Mouse (Mus musculus): Measurements from ENCODE around the gene Zyg11b. TPM values are rescaled to one million over a fixed set of nuclear protein-coding genes. Genes with fewer than 3 reads are reported as not detected.

Gene Zyg11b
- polyA plus RNA-seq, 1 experiment from 2014 or later: 14.0 TPM

DNA sequence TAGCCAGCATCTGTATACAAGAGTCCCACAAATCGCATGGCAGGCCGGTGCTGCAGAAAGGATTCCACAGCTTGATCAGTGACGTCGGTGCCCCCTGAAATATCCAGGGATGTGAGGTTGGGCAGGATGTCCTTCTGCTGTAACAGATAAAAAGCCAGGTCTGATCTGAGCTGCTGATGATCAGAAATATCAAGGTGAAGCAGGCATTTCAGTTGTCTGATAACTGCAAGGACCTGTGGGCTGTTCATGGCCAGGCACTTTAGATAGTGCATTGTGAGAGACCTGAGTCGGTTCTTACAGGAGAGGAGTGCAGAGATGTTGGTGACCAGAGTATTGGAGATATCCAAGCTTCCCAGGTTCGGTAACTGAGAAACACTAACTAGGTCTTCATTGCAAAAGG, 96.3 kb downstream of the Zyg11b start:
- ATAC-seq (replicated peaks; ENCODE audit: insufficient number of reproducible peaks, low FRiP score, low TSS enrichment, low read depth) (no peak), DNase-seq (ENCODE audit: low spot score) (no peak)
- Histone ChIP-seq H3K36me3 (replicated peaks; ENCODE audit: control insufficient read depth, insufficient read depth, low read depth, low read length) (no peaks in the 10 kb centered on the region), H3K4me3 (ENCODE audit: low read depth, low read length) (no peak overlapping the region), H3K4me2 (ENCODE audit: low read depth, low read length) (no peak overlapping the region), H3K4me1 (ENCODE audit: control insufficient read depth, insufficient read depth, low read length) (no peaks in the 10 kb centered on the region), H3K27ac (replicated peaks; ENCODE audit: low read depth, low read length) (no peak overlapping the region), H3K27me3 (ENCODE audit: control insufficient read depth, insufficient read depth, low read length) (no peaks in the 10 kb centered on the region), H3K9ac (replicated peaks; ENCODE audit: low read length) (no peak overlapping the region), H3K9me3 (replicated peaks; ENCODE audit: control insufficient read depth, low read length) (no peaks in the 10 kb centered on the region)
- 90% methylated on average over 6 of the region's 6 CpGs for WGBS

DNA sequence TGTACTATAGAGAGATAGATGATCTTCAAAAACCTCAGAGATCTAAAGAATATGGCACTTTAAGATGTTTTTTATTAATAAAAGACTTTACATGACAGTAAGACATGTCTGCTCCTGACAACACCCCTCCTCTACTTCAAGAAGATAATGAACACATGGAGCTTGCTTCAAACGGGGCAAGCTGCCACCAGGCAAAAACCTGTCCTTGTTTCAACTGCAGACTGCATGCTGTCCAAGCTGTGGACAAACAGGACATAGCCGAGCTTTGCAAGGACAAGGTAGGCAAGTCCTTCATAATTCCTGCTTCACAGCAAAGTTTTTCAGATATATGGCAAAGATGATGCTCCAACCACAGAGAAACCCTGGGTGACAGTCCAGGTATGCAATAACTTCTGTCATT, 101.7 kb downstream of the Zyg11b start:
- Histone ChIP-seq H3K4me1 (ENCODE audit: control insufficient read depth, insufficient read depth, low read length) (no peaks in the 10 kb centered on the region), H3K27ac (replicated peaks; ENCODE audit: low read depth, low read length) (no peak overlapping the region), H3K4me3 (ENCODE audit: low read depth, low read length) (no peak overlapping the region), H3K4me2 (ENCODE audit: low read depth, low read length) (no peak overlapping the region), H3K36me3 (replicated peaks; ENCODE audit: control insufficient read depth, insufficient read depth, low read depth, low read length) (no peaks in the 10 kb centered on the region), H3K9me3 (replicated peaks; ENCODE audit: control insufficient read depth, low read length) (no peaks in the 10 kb centered on the region), H3K27me3 (ENCODE audit: control insufficient read depth, insufficient read depth, low read length) (no peaks in the 10 kb centered on the region), H3K9ac (replicated peaks; ENCODE audit: low read length) (no peak overlapping the region)
- no peak for DNase-seq (ENCODE audit: low spot score)
- 67% methylated on average over 2 of the region's 2 CpGs for WGBS
- ATAC-seq (replicated peaks; ENCODE audit: insufficient number of reproducible peaks, low FRiP score, low TSS enrichment, low read depth): no peak

- Histone ChIP-seq H3K4me1 (ENCODE audit: control insufficient read depth, insufficient read depth, low read length) (no peaks in the 10 kb centered on the region), H3K9me3 (replicated peaks; ENCODE audit: control insufficient read depth, low read length) (no peaks in the 10 kb centered on the region), H3K36me3 (replicated peaks; ENCODE audit: control insufficient read depth, insufficient read depth, low read depth, low read length) (no peaks in the 10 kb centered on the region), H3K27me3 (ENCODE audit: control insufficient read depth, insufficient read depth, low read length) (no peaks in the 10 kb centered on the region), H3K4me3 (ENCODE audit: low read depth, low read length) (no peak overlapping the region), H3K27ac (replicated peaks; ENCODE audit: low read depth, low read length) (no peak overlapping the region), H3K9ac (replicated peaks; ENCODE audit: low read length) (no peak overlapping the region), H3K4me2 (ENCODE audit: low read depth, low read length) (no peak overlapping the region)
- WGBS: 55% methylated on average over 6 of the region's 6 CpGs
- DNase-seq (ENCODE audit: low spot score) (peak; percentile 27), ATAC-seq (replicated peaks; ENCODE audit: insufficient number of reproducible peaks, low FRiP score, low TSS enrichment, low read depth) (no peak)
These were observed 104.5 kb downstream of the Zyg11b start for GRCm38 (mm10) chr4:108196277-108196855.

DNA sequence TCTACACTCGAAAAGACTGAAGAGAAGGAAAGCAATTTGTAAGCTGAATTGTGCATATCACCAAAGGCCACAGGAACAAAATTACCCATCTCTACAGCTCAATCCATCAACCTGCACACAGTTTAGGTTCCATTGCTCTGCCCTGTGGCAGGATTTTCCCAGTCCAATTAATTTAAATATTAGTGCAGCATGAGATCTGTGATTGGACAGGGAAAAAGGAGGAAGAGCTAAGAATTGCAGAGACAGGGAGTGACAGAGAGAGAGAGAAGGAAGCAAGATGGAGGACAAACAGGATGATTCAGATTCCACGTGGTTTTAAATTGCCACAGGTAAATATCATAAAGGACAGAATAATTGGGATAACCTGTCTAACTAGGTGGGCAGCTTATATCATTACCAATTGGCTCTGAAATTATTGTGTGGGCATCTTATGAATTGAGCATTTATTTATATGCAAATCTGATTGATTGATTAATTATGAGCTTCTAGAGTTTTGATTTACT, 108.0 kb downstream of the Zyg11b start:
- no peak overlapping the region for H3K9ac ChIP-seq (replicated peaks; ENCODE audit: low read length)
- H3K36me3 ChIP-seq (replicated peaks; ENCODE audit: control insufficient read depth, insufficient read depth, low read depth, low read length): no peaks in the 10 kb centered on the region
- H3K4me3 ChIP-seq (ENCODE audit: low read depth, low read length): no peak overlapping the region
- ATAC-seq (replicated peaks; ENCODE audit: insufficient number of reproducible peaks, low FRiP score, low TSS enrichment, low read depth) (no peak), DNase-seq (ENCODE audit: low spot score) (no peak)
- H3K27ac ChIP-seq (replicated peaks; ENCODE audit: low read depth, low read length): no peak overlapping the region
- H3K4me2 ChIP-seq (ENCODE audit: low read depth, low read length): no peak overlapping the region
- 74% methylated on average over 2 of the region's 2 CpGs for WGBS
- H3K4me1 ChIP-seq (ENCODE audit: control insufficient read depth, insufficient read depth, low read length): no peaks in the 10 kb centered on the region
- H3K9me3 ChIP-seq (replicated peaks; ENCODE audit: control insufficient read depth, low read length): no peaks in the 10 kb centered on the region
- H3K27me3 ChIP-seq (ENCODE audit: control insufficient read depth, insufficient read depth, low read length): no peaks in the 10 kb centered on the region

GRCm38 (mm10) chr4:108182278-108182677, 118.6 kb downstream of the Zyg11b start:
- no peak overlapping the region for H3K27ac ChIP-seq (replicated peaks; ENCODE audit: low read depth, low read length)
- WGBS: 35% methylated on average over 1 of the region's 1 CpGs
- H3K9ac ChIP-seq (replicated peaks; ENCODE audit: low read length): no peak overlapping the region
- no peaks in the 10 kb centered on the region for H3K36me3 ChIP-seq (replicated peaks; ENCODE audit: control insufficient read depth, insufficient read depth, low read depth, low read length)
- ATAC-seq (replicated peaks; ENCODE audit: insufficient number of reproducible peaks, low FRiP score, low TSS enrichment, low read depth) (no peak), DNase-seq (ENCODE audit: low spot score) (no peak)
- no peak overlapping the region for H3K4me3 ChIP-seq (ENCODE audit: low read depth, low read length)
- H3K9me3 ChIP-seq (replicated peaks; ENCODE audit: control insufficient read depth, low read length): no peaks in the 10 kb centered on the region
- H3K4me2 ChIP-seq (ENCODE audit: low read depth, low read length): no peak overlapping the region
- no peaks in the 10 kb centered on the region for H3K4me1 ChIP-seq (ENCODE audit: control insufficient read depth, insufficient read depth, low read length)
- no peaks in the 10 kb centered on the region for H3K27me3 ChIP-seq (ENCODE audit: control insufficient read depth, insufficient read depth, low read length)

Other genes starting within 250 kb of the Zyg11b start
- gene Podn, start 204.7 kb downstream of the Zyg11b start, polyA plus RNA-seq (2014; fragmentation: Nextera tagmentation; extraction: Ambion mirVana): 0.49 and 0.84 TPM in 2 replicates
- 183 and 186 TPM in 2 replicates for gene Scp2, start 156.1 kb downstream of the Zyg11b start, polyA plus RNA-seq (2014; fragmentation: Nextera tagmentation; extraction: Ambion mirVana)
- 24.4 and 25.3 TPM in 2 replicates for gene Echdc2, start 135.7 kb downstream of the Zyg11b start, polyA plus RNA-seq (2014; fragmentation: Nextera tagmentation; extraction: Ambion mirVana)
- 0.11 TPM in 1 of 2 replicates, not detected in the other for gene Zyg11a, start 83.0 kb downstream of the Zyg11b start, polyA plus RNA-seq (2014; fragmentation: Nextera tagmentation; extraction: Ambion mirVana)
- 53.7 and 57.0 TPM in 2 replicates for gene Coa7, start 27.0 kb upstream of the Zyg11b start, polyA plus RNA-seq (2014; fragmentation: Nextera tagmentation; extraction: Ambion mirVana)
- 8.5 and 10.2 TPM in 2 replicates for gene Shisal2a, start 82.3 kb upstream of the Zyg11b start, polyA plus RNA-seq (2014; fragmentation: Nextera tagmentation; extraction: Ambion mirVana)
- 44.9 and 46.4 TPM in 2 replicates for gene Gpx7, start 105.9 kb upstream of the Zyg11b start, polyA plus RNA-seq (2014; fragmentation: Nextera tagmentation; extraction: Ambion mirVana)
- gene Tut4, start 158.3 kb upstream of the Zyg11b start, polyA plus RNA-seq (2014; fragmentation: Nextera tagmentation; extraction: Ambion mirVana): 94.6 and 110 TPM in 2 replicates

All from embryonic facial prominence, embryonic 11.5 days (tissue).